Mouse (Mus musculus): ENCODE results near the gene Nnat. TPM values are rescaled to one million over a fixed set of nuclear protein-coding genes. Genes with fewer than 3 reads are reported as not detected.

Gene Nnat
- polyA plus RNA-seq, 1 experiment from 2014 or later = 410 TPM

DNA sequence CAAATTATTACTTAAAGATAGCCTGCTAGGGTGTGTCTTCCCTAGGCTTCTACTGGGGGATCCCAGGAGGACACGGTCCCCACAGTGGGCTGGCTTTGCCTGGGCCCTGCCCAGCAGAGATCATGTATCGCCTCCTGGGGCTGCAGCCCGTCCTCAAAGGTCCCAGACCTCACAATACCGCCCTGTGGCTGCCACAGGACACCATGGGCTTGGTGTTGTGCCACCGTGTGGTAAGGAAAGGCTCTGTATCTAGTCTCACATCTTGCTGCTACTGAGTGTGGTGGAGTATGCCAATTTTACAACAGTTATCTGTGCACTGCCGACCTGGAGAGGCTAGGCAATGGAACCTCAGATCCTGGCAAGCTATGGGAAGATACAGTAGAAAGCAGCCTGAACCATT, 1.4 kb upstream of the Nnat start:
- DNase-seq (ENCODE audit: low spot score) (no peak), ATAC-seq (replicated peaks; ENCODE audit: low FRiP score, low TSS enrichment, low read depth) (no peak)
- Histone ChIP-seq H3K9me3 (ENCODE audit: control insufficient read depth, low read length) (peaks cover 41% of the 10 kb centered on the region), H3K4me1 (replicated peaks; ENCODE audit: control insufficient read depth, insufficient read depth, low read length) (peaks cover 6% of the 10 kb centered on the region), H3K4me2 (ENCODE audit: low read length) (no peak overlapping the region), H3K27me3 (replicated peaks; ENCODE audit: control insufficient read depth, insufficient read depth, low read length) (no peaks in the 10 kb centered on the region), H3K9ac (ENCODE audit: low read length) (no peak overlapping the region), H3K27ac (ENCODE audit: low read depth) (no peak overlapping the region), H3K4me3 (ENCODE audit: low read depth, low read length) (no peak overlapping the region), H3K36me3 (ENCODE audit: control insufficient read depth, insufficient read depth, low read length) (peaks cover 41% of the 10 kb centered on the region)
- WGBS = 62% methylated on average over 6 of the region's 6 CpGs

DNA sequence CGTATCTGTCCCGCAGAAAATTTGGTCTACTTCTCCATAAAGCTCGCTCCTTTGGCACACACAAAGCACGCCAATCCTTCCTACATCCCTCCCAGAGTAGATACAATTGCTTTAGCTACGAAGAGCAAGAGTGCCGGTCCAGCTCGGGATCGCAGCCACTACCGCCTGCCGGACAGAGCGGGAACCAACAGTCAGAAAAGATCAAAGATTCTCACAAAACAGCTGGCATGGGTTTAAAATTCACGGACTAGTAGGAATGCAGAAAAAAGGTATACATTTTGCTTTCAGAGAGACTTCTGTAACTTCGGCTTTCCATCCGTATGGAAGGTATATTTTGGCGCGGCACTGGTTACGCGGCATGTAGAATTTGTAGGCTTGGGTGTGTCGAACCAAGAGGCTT, 438 bp upstream of the Nnat start:
- 51% methylated on average over 19 of the region's 19 CpGs for WGBS
- H3K36me3 ChIP-seq (ENCODE audit: control insufficient read depth, insufficient read depth, low read length) = peaks cover 43% of the 10 kb centered on the region
- H3K9ac ChIP-seq (ENCODE audit: low read length) = no peak overlapping the region; the same call in 1 of the 2 replicates

GRCm38 (mm10) chr2:157560302-157560701, 424 bp downstream of the Nnat start:
- Histone ChIP-seq H3K27me3 (replicated peaks; ENCODE audit: control insufficient read depth, insufficient read depth, low read length) (no peaks in the 10 kb centered on the region), H3K4me1 (replicated peaks; ENCODE audit: control insufficient read depth, insufficient read depth, low read length) (peaks cover 8% of the 10 kb centered on the region), H3K27ac (ENCODE audit: low read depth) (peak overlapping the region; percentile 12), H3K4me2 (ENCODE audit: low read length) (peak overlapping the region; percentile 50), H3K4me3 (ENCODE audit: low read depth, low read length) (peak overlapping the region; percentile 35), H3K36me3 (ENCODE audit: control insufficient read depth, insufficient read depth, low read length) (peaks cover 43% of the 10 kb centered on the region), H3K9ac (ENCODE audit: low read length) (peak overlapping the region; percentile 49), H3K9me3 (ENCODE audit: control insufficient read depth, low read length) (peaks cover 41% of the 10 kb centered on the region)
- peak; percentile 71 for DNase-seq (ENCODE audit: low spot score)
- ATAC-seq (replicated peaks; ENCODE audit: low FRiP score, low TSS enrichment, low read depth) = no peak
- 61% methylated on average over 33 of the region's 33 CpGs for WGBS

More for the DNA sequence above, 438 bp upstream of the Nnat start:
- H3K9me3 ChIP-seq (ENCODE audit: control insufficient read depth, low read length) = peaks cover 41% of the 10 kb centered on the region
- peak overlapping the region; percentile 51 for H3K27ac ChIP-seq (ENCODE audit: low read depth)
- ATAC-seq (replicated peaks; ENCODE audit: low FRiP score, low TSS enrichment, low read depth) (no peak), DNase-seq (ENCODE audit: low spot score) (peak; percentile 62)
- H3K27me3 ChIP-seq (replicated peaks; ENCODE audit: control insufficient read depth, insufficient read depth, low read length) = no peaks in the 10 kb centered on the region
- H3K4me3 ChIP-seq (ENCODE audit: low read depth, low read length) = peak overlapping the region; percentile 35
- peaks cover 3% of the 10 kb centered on the region for H3K4me1 ChIP-seq (replicated peaks; ENCODE audit: control insufficient read depth, insufficient read depth, low read length)
- H3K4me2 ChIP-seq (ENCODE audit: low read length) = peak overlapping the region; percentile 50

- no peaks in the 10 kb centered on the region for H3K27me3 ChIP-seq (replicated peaks; ENCODE audit: control insufficient read depth, insufficient read depth, low read length)
- ATAC-seq (replicated peaks; ENCODE audit: low FRiP score, low TSS enrichment, low read depth) = peak; percentile 68
- DNase-seq (ENCODE audit: low spot score) = peak; percentile 75
Measured at GRCm38 (mm10) chr2:157561165-157561836, 1.4 kb downstream of the Nnat start.

GRCm38 (mm10) chr2:157563031-157563430, 3.2 kb downstream of the Nnat start:
- H3K9ac ChIP-seq (ENCODE audit: low read length) = no peak overlapping the region
- no peak overlapping the region for H3K4me2 ChIP-seq (ENCODE audit: low read length)
- peaks cover 22% of the 10 kb centered on the region for H3K36me3 ChIP-seq (ENCODE audit: control insufficient read depth, insufficient read depth, low read length)
- ATAC-seq (replicated peaks; ENCODE audit: low FRiP score, low TSS enrichment, low read depth) = no peak
- H3K9me3 ChIP-seq (ENCODE audit: control insufficient read depth, low read length) = peaks cover 36% of the 10 kb centered on the region
- no peak for DNase-seq (ENCODE audit: low spot score)
- H3K27me3 ChIP-seq (replicated peaks; ENCODE audit: control insufficient read depth, insufficient read depth, low read length) = no peaks in the 10 kb centered on the region
- no peak overlapping the region for H3K27ac ChIP-seq (ENCODE audit: low read depth)
- WGBS = 53% methylated on average over 2 of the region's 2 CpGs
- no peak overlapping the region for H3K4me3 ChIP-seq (ENCODE audit: low read depth, low read length)
- H3K4me1 ChIP-seq (replicated peaks; ENCODE audit: control insufficient read depth, insufficient read depth, low read length) = peaks cover 17% of the 10 kb centered on the region; the same call in 1 of the 2 replicates

More at GRCm38 (mm10) chr2:157561165-157561836, 1.4 kb downstream of the Nnat start:
- Histone ChIP-seq H3K27ac (ENCODE audit: low read depth) (no peak overlapping the region), H3K9me3 (ENCODE audit: control insufficient read depth, low read length) (peaks cover 41% of the 10 kb centered on the region), H3K36me3 (ENCODE audit: control insufficient read depth, insufficient read depth, low read length) (peaks cover 39% of the 10 kb centered on the region), H3K9ac (ENCODE audit: low read length) (peak overlapping the region; percentile 29), H3K4me2 (ENCODE audit: low read length) (peak overlapping the region; percentile 50), H3K4me3 (ENCODE audit: low read depth, low read length) (peak overlapping the region; percentile 35), H3K4me1 (replicated peaks; ENCODE audit: control insufficient read depth, insufficient read depth, low read length) (peaks cover 8% of the 10 kb centered on the region; the same call in 1 of the 2 replicates)
- WGBS = 63% methylated on average over 27 of the region's 27 CpGs

DNA sequence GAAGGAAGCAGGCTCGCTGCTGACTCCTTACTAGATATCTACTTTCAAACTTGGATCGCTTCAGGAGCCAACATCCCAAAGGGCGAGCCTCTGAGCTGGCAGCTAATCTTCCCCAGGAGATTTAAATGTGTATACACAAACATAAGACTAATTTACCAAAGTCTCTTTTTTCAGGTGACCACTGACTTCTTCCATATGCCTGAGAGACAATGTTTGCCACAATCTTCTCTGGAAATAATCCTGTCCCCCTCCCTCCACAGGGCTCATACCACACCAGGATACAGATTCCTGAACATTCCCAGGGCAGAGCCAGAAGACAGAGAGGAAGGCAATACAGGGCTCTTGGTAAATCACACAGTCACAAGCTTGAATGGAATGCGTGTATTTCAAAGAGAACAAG, 4.8 kb downstream of the Nnat start:
- no peak for ATAC-seq (replicated peaks; ENCODE audit: low FRiP score, low TSS enrichment, low read depth)

DNA sequence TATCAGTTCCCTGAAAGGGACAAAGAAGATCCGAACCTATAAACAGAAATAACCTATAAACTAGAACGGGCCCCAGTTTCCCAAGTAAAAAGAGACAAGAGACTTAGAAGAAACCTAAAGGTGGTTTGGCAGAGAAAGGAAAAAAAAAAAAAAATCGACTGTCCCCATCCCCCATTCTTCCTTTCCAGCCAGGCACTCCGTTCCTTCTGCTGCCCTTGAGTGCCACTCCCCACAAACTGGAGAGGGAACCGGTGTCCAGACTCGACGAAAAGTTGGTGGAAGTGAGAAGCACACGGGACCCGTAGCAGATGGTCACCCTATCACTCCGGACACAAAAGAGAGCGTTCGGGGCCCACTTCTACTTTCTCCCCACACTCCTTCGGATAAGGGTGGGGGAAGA, 5.6 kb downstream of the Nnat start:
- Histone ChIP-seq H3K4me1 (replicated peaks; ENCODE audit: control insufficient read depth, insufficient read depth, low read length) (peaks cover 17% of the 10 kb centered on the region; the same call in 1 of the 2 replicates), H3K27me3 (replicated peaks; ENCODE audit: control insufficient read depth, insufficient read depth, low read length) (no peaks in the 10 kb centered on the region), H3K4me2 (ENCODE audit: low read length) (peak overlapping the region; percentile 91), H3K9me3 (ENCODE audit: control insufficient read depth, low read length) (peaks cover 14% of the 10 kb centered on the region), H3K4me3 (ENCODE audit: low read depth, low read length) (peak overlapping the region; percentile 92), H3K36me3 (ENCODE audit: control insufficient read depth, insufficient read depth, low read length) (peaks cover 16% of the 10 kb centered on the region; the same call in 1 of the 2 replicates), H3K9ac (ENCODE audit: low read length) (peak overlapping the region; percentile 88), H3K27ac (ENCODE audit: low read depth) (peak overlapping the region; percentile 94; the same call in 1 of the 2 replicates)
- no peak for DNase-seq (ENCODE audit: low spot score)
- no peak for ATAC-seq (replicated peaks; ENCODE audit: low FRiP score, low TSS enrichment, low read depth)
- WGBS = 8% methylated on average over 13 of the region's 13 CpGs

More for the DNA sequence above, 4.8 kb downstream of the Nnat start:
- DNase-seq (ENCODE audit: low spot score) = no peak
- Histone ChIP-seq H3K4me3 (ENCODE audit: low read depth, low read length) (peak overlapping the region; percentile 92; the same call in 1 of the 2 replicates), H3K9me3 (ENCODE audit: control insufficient read depth, low read length) (peaks cover 20% of the 10 kb centered on the region), H3K27me3 (replicated peaks; ENCODE audit: control insufficient read depth, insufficient read depth, low read length) (no peaks in the 10 kb centered on the region), H3K4me2 (ENCODE audit: low read length) (peak overlapping the region; percentile 91), H3K4me1 (replicated peaks; ENCODE audit: control insufficient read depth, insufficient read depth, low read length) (peaks cover 17% of the 10 kb centered on the region; the same call in 1 of the 2 replicates), H3K9ac (ENCODE audit: low read length) (peak overlapping the region; percentile 88), H3K36me3 (ENCODE audit: control insufficient read depth, insufficient read depth, low read length) (peaks cover 16% of the 10 kb centered on the region; the same call in 1 of the 2 replicates), H3K27ac (ENCODE audit: low read depth) (no peak overlapping the region)
- 74% methylated on average over 4 of the region's 4 CpGs for WGBS

GRCm38 (mm10) chr2:157565898-157566259, 6.0 kb downstream of the Nnat start:
- peak overlapping the region; percentile 91 for H3K4me2 ChIP-seq (ENCODE audit: low read length)
- WGBS = 0% methylated on average over 33 of the region's 35 CpGs
- H3K27ac ChIP-seq (ENCODE audit: low read depth) = peak overlapping the region; percentile 94
- H3K36me3 ChIP-seq (ENCODE audit: control insufficient read depth, insufficient read depth, low read length) = peaks cover 16% of the 10 kb centered on the region; the same call in 1 of the 2 replicates
- H3K9me3 ChIP-seq (ENCODE audit: control insufficient read depth, low read length) = peaks cover 12% of the 10 kb centered on the region
- peaks cover 17% of the 10 kb centered on the region; the same call in 1 of the 2 replicates for H3K4me1 ChIP-seq (replicated peaks; ENCODE audit: control insufficient read depth, insufficient read depth, low read length)
- peak overlapping the region; percentile 92 for H3K4me3 ChIP-seq (ENCODE audit: low read depth, low read length)
- H3K9ac ChIP-seq (ENCODE audit: low read length) = peak overlapping the region; percentile 88
- H3K27me3 ChIP-seq (replicated peaks; ENCODE audit: control insufficient read depth, insufficient read depth, low read length) = no peaks in the 10 kb centered on the region
- ATAC-seq (replicated peaks; ENCODE audit: low FRiP score, low TSS enrichment, low read depth) = peak; percentile 32
- DNase-seq (ENCODE audit: low spot score) = no peak

Measured in intestine, embryonic 14.5 days (tissue).